Mouse (Mus musculus) intestine, embryonic 15.5 days (tissue): ENCODE measurements at regions not wholly inside any gene's neighbourhood (a gene's known extent, or its start where the extent isn't known, plus 50 kb on each side); places are given as distances from the start of the nearest gene placed in this dataset.

Experiments used
- ATAC-seq: fragments of 200-750 bp; cut with Nextera tagmentation; 2 replicates; pipeline ENCODE4 v1.8.0; 2017; ENCODE audit warnings: moderate TSS enrichment, moderate library complexity
- H3K27ac ChIP-seq: fragments of 300-500 bp; sonication (generic); 2 replicates; pipeline ENCODE4 v1.5.1; 2015; ENCODE audit warnings: mild to moderate bottlenecking, inconsistent platforms
- H3K27me3 ChIP-seq: fragments of 300-500 bp; sonication (generic); replicated peaks from 2 replicates; pipeline ENCODE4 v1.6.1; 2015; ENCODE audit warnings: inconsistent platforms
- H3K36me3 ChIP-seq: fragments of 300-500 bp; sonication (generic); 2 replicates; pipeline ENCODE4 v1.6.1; 2015; ENCODE audit warnings: inconsistent platforms
- H3K4me1 ChIP-seq: fragments of 300-500 bp; sonication (generic); replicated peaks from 2 replicates; pipeline ENCODE4 v1.6.1; 2015; ENCODE audit warnings: inconsistent platforms
- H3K4me2 ChIP-seq: fragments of 300-500 bp; sonication (generic); replicated peaks from 2 replicates; pipeline ENCODE4 v1.6.1; 2015; ENCODE audit warnings: mild to moderate bottlenecking, inconsistent platforms
- H3K4me3 ChIP-seq: fragments of 300-500 bp; sonication (generic); replicated peaks from 2 replicates; pipeline ENCODE4 v1.5.1; 2015; ENCODE audit warnings: inconsistent platforms
- H3K9ac ChIP-seq: fragments of 300-500 bp; sonication (generic); 2 replicates; pipeline ENCODE4 v1.6.1; 2015; ENCODE audit warnings: inconsistent platforms
- H3K9me3 ChIP-seq: fragments of 300-500 bp; sonication (generic); 2 replicates; pipeline ENCODE4 v1.6.1; 2016; ENCODE audit warnings: inconsistent platforms
- whole genome bisulfite sequencing: fragments of 180-500 bp; shearing (Covaris S2); methylation state at CpG from one replicate; pipeline ENCODE4 v1.1.7; 2015; 5-methylcytosine and 5-hydroxymethylcytosine counted together

DNA sequence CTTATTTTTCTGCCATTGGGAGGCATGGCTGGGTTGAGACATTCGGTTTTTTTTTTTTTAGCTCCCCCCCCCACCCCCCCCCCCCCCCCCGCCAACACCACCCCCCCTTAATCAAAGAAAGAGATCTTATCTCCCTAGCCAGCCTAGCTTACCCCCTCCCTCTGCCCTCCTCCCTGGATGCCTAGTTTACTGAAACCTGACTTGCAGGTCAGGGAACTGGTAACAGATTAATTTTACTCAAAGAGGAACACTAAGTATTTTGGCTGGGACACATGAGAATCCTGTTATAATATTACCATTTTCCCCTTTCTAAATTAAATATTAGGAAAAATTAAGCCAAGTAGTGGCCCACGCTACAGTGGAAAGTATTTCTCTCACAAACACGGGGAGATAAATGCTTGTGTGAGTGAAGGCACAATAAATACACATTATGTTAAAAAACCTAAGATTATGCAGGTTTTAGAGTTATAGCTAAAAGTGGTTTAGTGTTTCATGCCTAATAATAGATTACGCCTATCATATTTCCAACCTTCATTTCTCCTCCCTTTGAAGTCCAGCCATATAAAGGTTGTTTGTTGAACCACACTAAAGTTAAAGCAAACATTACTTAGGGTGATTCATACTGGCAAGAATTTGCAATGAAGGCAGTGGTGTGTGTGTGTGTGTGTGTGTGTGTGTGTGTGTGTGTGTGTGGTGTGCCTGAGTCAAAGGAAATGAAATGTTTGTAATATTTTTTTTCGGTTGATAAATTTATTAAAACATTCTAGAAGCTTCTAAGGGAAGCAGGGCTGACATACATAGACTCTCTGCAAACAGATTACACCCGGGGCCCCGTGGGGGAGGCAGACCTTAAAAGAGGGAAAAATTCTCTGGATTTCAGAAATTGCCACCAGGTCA is 76.0 kb upstream of the Arid5b start:
- H3K4me1 ChIP-seq, result peaks cover 2% of the 10 kb centered on the region; the same call in 1 of the 2 replicates
- 13% methylated on average over 7 of the region's 8 CpGs for WGBS

DNA sequence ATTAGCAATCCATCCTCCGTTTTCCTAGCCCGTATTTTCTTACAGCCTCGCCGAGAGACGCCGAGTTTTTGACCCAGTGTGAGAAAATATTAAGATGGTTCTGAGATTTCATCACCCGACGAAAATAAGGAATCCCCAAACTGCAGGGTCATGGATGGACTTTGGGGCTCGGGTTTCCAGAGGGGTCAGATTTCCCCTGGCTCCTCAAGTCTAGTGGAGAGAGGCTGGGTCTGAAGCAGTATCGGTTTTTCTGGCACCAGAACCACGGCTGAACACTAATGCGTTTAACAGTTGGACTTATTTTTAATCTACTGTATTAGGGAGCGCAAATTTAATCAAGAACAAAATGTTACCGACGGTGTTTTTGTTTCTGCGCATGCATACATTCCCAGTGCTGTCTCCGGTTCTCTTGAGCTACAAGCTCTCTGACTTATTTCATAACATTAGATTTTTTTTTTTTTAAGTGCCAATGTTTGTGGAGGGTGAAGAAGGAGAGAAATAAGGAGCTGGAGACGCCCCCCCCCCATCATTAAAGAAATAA is 75.2 kb upstream of the Arid5b start:
- ATAC-seq, result no peak
- 45% methylated on average over 18 of the region's 18 CpGs for WGBS
- Histone ChIP-seq H3K27ac (peak overlapping the region; percentile 71), H3K4me3 (no peak overlapping the region), H3K27me3 (no peaks in the 10 kb centered on the region), H3K36me3 (no peaks in the 10 kb centered on the region), H3K9me3 (no peaks in the 10 kb centered on the region), H3K4me1 (peaks cover 2% of the 10 kb centered on the region; the same call in 1 of the 2 replicates), H3K4me2 (peak overlapping the region; percentile 24), H3K9ac (no peak overlapping the region)

More for the DNA sequence above, 76.0 kb upstream of the Arid5b start:
- peak; percentile 79 for ATAC-seq
- H3K9ac ChIP-seq, result no peak overlapping the region
- peak overlapping the region; percentile 71 for H3K27ac ChIP-seq
- no peaks in the 10 kb centered on the region for H3K36me3 ChIP-seq
- no peaks in the 10 kb centered on the region for H3K9me3 ChIP-seq
- H3K4me3 ChIP-seq, result no peak overlapping the region
- no peaks in the 10 kb centered on the region for H3K27me3 ChIP-seq
- peak overlapping the region; percentile 24; the same call in 1 of the 2 replicates for H3K4me2 ChIP-seq

DNA sequence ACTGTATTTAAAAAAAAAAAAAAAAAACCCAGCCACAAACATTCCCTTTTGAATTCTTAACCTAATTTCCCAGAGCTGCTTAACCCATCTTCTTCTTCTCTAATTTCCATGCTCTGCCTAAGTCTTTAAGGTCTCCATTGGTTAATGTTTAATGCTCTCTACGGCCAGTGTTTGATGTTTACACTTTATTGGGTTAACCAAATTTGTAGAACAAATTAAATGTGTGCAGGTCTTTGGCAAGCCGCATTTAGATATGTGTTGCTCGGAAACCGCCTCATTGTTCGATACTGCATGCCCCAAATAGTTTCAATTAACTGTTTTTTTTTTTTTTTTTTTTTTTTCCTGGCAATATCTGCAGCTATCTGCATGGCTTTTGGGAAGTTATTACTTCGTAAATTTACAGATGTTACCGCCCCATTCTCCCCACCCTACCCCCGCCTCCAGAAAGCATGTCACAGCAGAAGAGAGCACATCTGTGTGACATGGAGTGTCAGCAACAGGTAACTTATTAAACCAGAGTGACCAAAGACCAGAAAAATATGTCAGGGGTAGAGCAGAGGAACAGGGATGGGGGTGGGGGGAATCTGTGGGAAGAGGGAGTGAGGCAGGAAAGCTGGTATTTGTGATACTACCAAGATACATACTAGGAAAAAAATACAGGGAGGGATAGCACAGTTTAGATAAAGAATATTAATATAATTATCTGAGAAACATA is 73.5 kb upstream of the Arid5b start:
- Histone ChIP-seq H3K36me3 (no peaks in the 10 kb centered on the region), H3K4me1 (peaks cover 2% of the 10 kb centered on the region; the same call in 1 of the 2 replicates), H3K27ac (no peak overlapping the region), H3K27me3 (no peaks in the 10 kb centered on the region), H3K4me3 (no peak overlapping the region), H3K9me3 (no peaks in the 10 kb centered on the region), H3K4me2 (0 out of 2 replicates have a peak overlapping the region, but pooled peaks have one; percentile 6), H3K9ac (no peak overlapping the region)
- WGBS, result 59% methylated on average over 8 of the region's 8 CpGs
- peak; percentile 52 for ATAC-seq

DNA sequence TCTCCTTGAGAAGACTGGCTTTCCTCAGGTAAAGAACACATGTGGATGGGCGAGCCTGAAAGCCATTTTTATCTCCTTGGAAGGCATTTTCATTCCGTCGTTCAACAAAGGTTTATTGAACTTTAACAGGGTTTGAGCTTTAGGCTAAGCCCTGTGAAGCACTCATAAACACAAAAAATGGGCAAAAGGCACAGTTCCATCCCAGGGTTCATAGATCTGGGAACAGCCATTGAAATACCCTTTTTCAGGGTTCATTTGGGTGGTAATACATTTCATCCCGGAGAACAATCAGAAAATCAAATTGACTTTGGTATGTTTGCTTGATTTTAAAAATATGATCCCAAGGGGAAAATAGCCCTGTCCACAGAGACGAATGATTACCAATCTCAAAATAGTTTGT is 72.9 kb upstream of the Arid5b start:
- no peaks in the 10 kb centered on the region for H3K36me3 ChIP-seq
- no peaks in the 10 kb centered on the region for H3K9me3 ChIP-seq
- peaks cover 2% of the 10 kb centered on the region; the same call in 1 of the 2 replicates for H3K4me1 ChIP-seq
- no peaks in the 10 kb centered on the region for H3K27me3 ChIP-seq
- H3K27ac ChIP-seq, result no peak overlapping the region
- no peak for ATAC-seq
- H3K4me3 ChIP-seq, result no peak overlapping the region
- H3K9ac ChIP-seq, result no peak overlapping the region
- 62% methylated on average over 5 of the region's 5 CpGs for WGBS
- no peak overlapping the region for H3K4me2 ChIP-seq

DNA sequence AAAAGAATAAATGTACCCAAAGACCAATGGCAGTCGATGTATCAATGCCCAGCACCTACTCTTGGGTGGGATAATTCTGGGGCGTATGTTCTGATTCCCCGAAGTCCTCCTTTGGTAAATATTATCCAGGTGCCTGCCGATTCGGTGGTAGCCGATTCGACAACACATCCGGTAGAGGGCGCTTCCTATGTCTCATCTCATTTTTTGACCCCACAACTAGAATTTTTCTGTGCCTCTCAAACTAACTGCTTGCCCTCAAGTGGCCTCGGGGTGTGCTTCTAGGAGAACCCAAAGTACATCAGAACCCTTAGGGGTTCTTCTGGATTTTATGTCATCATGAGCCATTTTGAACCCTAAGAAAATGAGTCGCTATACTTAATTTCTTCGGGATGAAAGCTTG is 72.3 kb upstream of the Arid5b start:
- WGBS, result 86% methylated on average over 12 of the region's 12 CpGs
- Histone ChIP-seq H3K9me3 (no peaks in the 10 kb centered on the region), H3K36me3 (no peaks in the 10 kb centered on the region), H3K4me3 (no peak overlapping the region), H3K9ac (no peak overlapping the region), H3K27ac (no peak overlapping the region), H3K4me2 (no peak overlapping the region), H3K27me3 (no peaks in the 10 kb centered on the region), H3K4me1 (peaks cover 2% of the 10 kb centered on the region; the same call in 1 of the 2 replicates)
- no peak for ATAC-seq

DNA sequence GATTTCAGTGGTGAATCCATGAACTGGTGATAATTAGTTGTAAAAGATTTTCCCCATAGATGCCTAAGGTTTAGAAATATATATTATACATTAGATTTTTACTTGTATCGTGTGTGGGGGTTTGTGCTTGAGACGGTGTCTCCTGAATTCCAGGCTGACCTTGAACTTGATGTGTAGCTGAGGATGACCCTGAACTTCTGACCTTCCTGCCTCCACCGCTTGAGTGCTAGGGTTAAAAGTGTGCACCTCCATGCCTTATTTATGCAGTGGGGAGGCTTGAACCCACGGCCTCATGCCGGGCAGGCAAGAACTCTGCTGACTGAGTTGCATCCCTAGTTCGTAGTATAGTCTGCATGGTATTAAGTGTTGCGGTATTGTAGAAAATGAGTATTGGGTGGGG is 69.3 kb upstream of the Arid5b start:
- Histone ChIP-seq H3K9ac (no peak overlapping the region), H3K36me3 (no peaks in the 10 kb centered on the region), H3K4me2 (no peak overlapping the region), H3K4me1 (no peaks in the 10 kb centered on the region), H3K27ac (no peak overlapping the region), H3K4me3 (no peak overlapping the region), H3K27me3 (no peaks in the 10 kb centered on the region), H3K9me3 (no peaks in the 10 kb centered on the region)
- no peak for ATAC-seq
- 91% methylated on average over 7 of the region's 7 CpGs for WGBS

DNA sequence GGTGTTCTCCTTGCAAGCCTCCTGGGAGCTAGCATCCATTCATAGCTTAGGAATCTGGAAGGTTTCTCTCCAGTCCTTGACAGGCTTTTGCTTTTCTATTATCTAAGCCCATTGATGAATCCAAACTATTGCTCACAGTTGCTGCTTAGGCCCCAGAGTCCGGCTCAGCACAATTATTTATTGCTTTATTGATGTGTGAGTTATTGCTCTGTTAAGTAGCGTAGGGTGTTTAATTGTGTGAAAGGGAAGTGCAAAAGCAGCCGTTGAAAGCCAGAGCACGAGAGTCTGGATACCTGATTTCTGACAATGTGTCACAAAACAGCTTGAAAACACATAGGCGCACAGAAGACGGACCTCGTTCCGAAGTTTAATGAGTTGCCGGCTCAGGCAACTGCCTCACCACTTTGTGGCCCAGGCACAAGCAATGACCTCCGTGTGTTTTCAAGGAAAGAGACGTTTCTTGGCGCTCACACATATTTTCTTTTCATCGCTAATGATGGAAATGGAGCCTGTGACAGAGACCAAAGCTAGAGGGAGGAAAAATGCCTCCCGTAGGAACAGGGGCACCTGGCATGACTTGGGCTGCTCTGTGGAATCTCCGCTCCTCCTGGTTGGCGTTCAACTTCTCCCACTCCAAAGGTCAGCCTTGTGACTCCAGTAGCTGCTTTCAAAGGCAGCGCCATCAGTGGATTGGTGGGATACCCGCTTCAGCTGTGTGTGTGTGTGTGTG is 66.6 kb upstream of the Arid5b start:
- peak; percentile 77 for ATAC-seq
- Histone ChIP-seq H3K4me1 (no peaks in the 10 kb centered on the region), H3K4me3 (no peak overlapping the region), H3K36me3 (no peaks in the 10 kb centered on the region), H3K9me3 (no peaks in the 10 kb centered on the region), H3K27ac (no peak overlapping the region), H3K4me2 (no peak overlapping the region), H3K9ac (no peak overlapping the region), H3K27me3 (no peaks in the 10 kb centered on the region)
- WGBS, result 64% methylated on average over 18 of the region's 18 CpGs

DNA sequence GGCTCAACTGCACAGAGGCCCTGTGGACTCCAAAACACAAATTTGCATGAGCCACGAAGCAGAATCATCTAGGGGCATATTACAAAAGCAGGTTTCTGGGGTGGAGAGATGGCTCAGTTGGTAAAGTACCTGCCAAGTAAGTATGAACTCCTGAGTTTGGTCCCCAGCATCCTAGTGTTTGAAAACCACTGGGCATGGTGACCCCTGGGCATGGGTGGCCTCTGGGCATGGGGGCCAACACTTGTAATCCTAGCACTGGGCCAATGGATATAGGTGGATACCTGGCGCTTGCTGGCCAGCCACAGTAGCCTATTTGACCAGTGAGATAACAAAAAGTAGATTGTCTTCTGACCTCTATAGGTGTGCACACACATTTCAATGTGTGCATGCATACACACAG is 65.7 kb upstream of the Arid5b start:
- ATAC-seq, result no peak
- no peaks in the 10 kb centered on the region for H3K4me1 ChIP-seq

DNA sequence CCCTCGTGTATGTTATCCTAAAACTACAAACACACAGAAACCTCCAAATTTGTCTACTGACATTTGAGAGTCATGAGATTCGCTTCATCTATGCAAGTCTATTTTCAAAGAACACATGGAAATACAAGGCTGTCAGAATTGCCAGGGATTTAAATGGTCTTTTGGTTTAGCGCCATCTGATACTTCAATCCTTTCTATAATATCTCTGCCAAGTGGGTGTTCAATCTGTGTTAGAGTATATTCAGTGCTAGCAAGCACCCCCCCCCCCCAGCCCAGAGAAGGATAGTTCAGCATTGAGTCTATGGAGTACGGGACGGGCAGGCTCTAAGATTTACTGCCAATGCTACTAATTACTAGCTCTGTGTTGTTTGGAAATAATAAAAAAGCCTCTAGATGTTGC is 55.5 kb upstream of the Arid5b start:
- WGBS, result 84% methylated on average over 5 of the region's 5 CpGs
- no peak for ATAC-seq
- Histone ChIP-seq H3K27me3 (no peaks in the 10 kb centered on the region), H3K4me2 (no peak overlapping the region), H3K27ac (no peak overlapping the region), H3K9ac (no peak overlapping the region), H3K36me3 (no peaks in the 10 kb centered on the region), H3K4me1 (no peaks in the 10 kb centered on the region), H3K4me3 (no peak overlapping the region), H3K9me3 (no peaks in the 10 kb centered on the region)

More for the DNA sequence above, 65.7 kb upstream of the Arid5b start:
- Histone ChIP-seq H3K36me3 (no peaks in the 10 kb centered on the region), H3K9ac (no peak overlapping the region), H3K9me3 (no peaks in the 10 kb centered on the region), H3K27ac (no peak overlapping the region), H3K4me2 (no peak overlapping the region), H3K4me3 (no peak overlapping the region), H3K27me3 (no peaks in the 10 kb centered on the region)
- 97% methylated on average over 2 of the region's 2 CpGs for WGBS
